Mouse (Mus musculus): ENCODE data around the gene Smc6. TPM values are rescaled to one million over a fixed set of nuclear protein-coding genes. Genes with fewer than 3 reads are reported as not detected.

Gene Smc6
- 1 to 10 TPM; 1.1 to 8.0 TPM for polyA plus RNA-seq (2012; fragmentation: generic; extraction: Trizol)

GRCm38 (mm10) chr12:11265382-11266281 is at the start of gene Smc6, which contains the start of gene Gen1:
Gene Smc6 (plus strand): TSS chr12:11265886.
Gene Gen1 (minus strand): TSS chr12:11265801.

Other genes starting within 250 kb of the Smc6 start
- gene Kcns3, start 114.8 kb upstream of the Smc6 start, polyA plus RNA-seq (2012; fragmentation: generic; extraction: Trizol): not detected
- gene Msgn1, start 56.9 kb upstream of the Smc6 start, polyA plus RNA-seq (2012; fragmentation: generic; extraction: Trizol): not detected
- gene Gen1, start 85 bp upstream of the Smc6 start, polyA plus RNA-seq (2012; fragmentation: generic; extraction: Trizol): 1 to 10 TPM in 1 of 2 experiments, under 1 TPM in 1; 0.59 to 1.9 TPM
- gene Vsnl1, start 170.7 kb downstream of the Smc6 start, polyA plus RNA-seq (2012; fragmentation: generic; extraction: Trizol): under 1 TPM in 1 of 2 experiments, not detected in 1; 0.09 TPM
- gene Rad51ap2, start 190.2 kb downstream of the Smc6 start, polyA plus RNA-seq (2012; fragmentation: generic; extraction: Trizol): not detected

Data from C3H10T1/2 (cell line).